Mouse (Mus musculus): ENCODE data around the gene Ssh1.

GRCm38 (mm10) chr5:113921310-113922166 is 72.2 kb downstream of the Ssh1 start:
- TF ChIP-seq CTCF (IDR thresholded peaks at IDR 0.05; ENCODE audit: borderline replicate concordance, control insufficient read depth, extremely low read depth, insufficient read depth, low read length, poor library complexity) (no peak), POLR2A (IDR thresholded peaks at IDR 0.05; ENCODE audit: control insufficient read depth, extremely low read depth, insufficient read depth, low read length, poor library complexity) (no peak)

Data from thymus, adult 2 months (tissue).